Mouse (Mus musculus) telencephalon, adult 2 months (tissue): ENCODE results near the gene Itgb1.
A peak's percentile ranks its signal among the peaks of the same experiment; 100 is the strongest.

ENCODE experiments used
- DNase-seq: peaks from one replicate; pipeline ENCODE4 v3.0.0-alpha.2; 2011; ENCODE audit warnings: low read depth, low spot score

Itgb1 gene

DNA sequence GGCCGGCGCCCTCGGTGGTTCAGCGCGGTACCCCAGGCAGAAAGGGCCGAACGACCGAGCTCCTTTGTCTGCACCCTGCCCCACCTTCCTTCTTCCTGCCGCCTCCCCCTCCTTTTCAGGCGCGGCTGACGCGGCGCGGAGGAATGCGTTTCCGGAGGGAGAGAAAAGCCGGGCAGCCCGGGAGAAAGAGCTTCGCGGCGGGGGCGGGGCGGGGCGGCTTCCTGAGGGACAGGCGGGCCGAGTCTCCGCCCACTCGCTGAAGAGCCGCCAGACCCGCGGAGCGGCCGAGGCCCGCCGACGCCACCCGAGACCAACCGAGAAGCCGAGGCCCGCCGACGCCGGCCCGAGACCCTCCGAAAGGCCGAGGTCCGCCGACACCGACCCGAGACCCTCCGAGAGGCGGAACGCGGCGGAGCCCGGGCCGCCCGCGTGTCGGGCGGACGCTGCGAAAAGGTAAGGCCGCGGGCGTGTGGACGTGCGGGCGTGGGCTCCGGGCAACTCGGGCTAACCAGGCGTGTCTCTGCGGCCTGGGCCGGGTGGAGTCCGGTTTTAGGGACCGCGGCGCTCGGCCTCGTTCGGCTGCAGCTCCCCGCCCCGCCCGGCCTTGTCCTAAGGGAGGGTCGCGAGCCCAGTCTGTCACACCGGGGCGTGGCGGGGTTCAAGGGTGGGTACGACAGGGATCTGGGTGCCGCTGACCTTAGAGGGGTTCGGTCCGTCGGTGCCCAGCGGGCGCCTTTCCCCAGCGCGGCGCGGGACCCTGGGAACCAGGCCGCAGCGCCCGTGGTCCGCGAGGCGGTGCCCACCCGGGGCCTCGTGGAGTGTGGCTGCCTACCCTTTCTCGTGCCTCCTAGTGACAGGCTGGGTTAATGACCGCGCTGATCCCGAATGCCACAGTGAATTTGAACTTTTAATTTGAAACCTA, at the start of gene Itgb1:
TSS of gene Itgb1 (plus strand) at position 148 of the 922 bp plus-strand sequence.
- DNase-seq: peak; percentile 80

DNA sequence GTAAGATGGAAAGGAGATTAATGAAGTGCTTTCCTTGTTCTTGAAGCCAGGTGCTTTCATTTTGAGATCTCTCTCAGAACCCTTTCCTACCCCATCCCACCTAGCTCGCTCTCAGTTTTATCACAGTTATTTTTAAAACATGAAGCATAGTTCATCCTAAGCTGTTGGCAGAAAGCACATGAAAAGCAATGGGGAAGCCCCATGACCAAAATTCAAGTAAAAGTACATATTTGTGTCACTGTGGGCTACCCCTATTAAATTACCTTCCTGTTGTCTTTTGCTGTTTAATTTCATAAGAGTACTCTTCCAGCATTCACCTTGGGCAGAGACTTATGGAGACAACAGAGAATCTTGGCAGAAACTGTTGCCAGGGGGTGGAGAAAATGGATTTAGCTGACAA, 42.4 kb upstream of the Itgb1 start:
- DNase-seq: no peak

DNA sequence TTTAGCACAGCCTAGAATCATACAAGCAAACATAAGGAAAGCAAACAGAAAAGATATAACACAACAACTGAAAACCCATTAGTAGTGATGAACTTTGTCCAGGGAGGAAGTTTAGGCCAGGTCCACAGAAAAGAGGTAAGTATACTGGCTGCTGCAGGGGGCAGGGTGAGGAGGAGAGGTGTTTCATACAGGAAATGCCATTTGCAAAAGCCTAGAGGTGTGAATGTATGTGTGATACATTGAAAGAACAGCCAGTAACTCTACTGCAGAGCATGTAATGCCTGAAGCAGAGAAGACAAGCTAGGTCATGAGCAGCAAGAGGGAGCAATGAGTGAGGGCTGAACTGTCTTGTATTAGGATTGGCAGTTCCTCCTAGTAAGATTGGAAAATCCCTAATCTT, 40.0 kb upstream of the Itgb1 start:
- no peak for DNase-seq

DNA sequence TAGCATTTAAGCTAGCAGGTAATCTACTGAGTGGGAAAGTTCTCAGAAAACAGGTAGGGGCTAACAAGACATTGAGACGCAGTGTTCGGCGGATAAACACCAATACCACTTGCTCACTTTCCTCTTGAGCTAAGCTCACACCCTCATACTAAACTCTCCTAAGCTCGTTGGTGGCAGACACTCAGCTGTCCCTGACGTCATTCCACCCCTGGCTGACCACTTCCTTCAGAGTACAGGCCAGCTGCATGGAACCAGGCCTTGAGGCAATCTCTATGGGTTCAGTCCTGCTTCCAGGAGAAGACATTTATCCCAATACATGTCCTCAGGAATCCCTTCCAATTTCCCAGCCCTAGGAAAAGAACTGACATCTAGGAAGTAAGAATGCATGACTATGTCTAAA, 39.0 kb upstream of the Itgb1 start:
- DNase-seq: no peak

DNA sequence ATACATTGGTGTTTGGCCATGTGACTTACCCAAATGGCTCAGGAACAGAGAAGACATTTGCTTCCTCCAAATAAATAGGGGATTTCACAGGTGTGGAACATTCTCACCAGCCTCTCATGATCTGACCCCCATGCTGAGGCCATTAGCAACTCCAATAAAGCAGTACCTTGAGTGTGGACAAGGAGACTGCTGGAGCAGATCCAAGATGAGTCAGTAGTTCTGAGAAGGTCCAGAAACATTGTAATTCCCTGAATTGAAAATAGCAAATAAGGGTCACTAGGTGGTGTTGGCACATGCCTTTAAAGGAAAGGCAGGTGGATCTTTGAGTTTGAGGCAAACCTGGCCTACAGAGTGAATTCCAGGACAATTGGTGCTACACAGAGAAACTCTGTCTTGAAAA, 37.4 kb upstream of the Itgb1 start:
- no peak for DNase-seq

DNA sequence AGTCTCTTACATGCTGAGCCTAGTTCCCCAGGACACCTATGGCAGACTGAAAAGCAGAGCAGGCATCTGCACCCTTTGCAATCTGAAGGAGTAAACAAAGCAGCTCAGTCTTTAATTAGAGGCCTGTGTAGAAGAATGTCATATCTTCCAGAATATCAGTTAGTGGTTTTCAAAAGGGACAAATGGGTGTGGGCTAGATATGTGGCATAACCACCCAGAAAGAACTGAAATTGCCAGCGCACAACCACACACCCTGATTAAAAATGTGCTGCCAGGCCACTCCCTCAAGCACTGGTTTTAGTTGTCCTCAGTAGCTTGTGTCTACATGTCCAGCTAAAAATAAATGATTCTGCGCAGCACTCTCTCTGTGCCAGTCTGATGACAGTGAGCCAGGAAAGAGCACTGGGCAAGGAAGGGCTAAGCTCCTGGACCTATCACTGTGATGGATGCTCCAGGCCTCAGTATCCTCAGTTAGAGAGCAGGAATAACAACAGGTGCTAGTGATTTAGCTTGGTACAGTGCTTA, 35.1 kb upstream of the Itgb1 start:
- no peak for DNase-seq

DNA sequence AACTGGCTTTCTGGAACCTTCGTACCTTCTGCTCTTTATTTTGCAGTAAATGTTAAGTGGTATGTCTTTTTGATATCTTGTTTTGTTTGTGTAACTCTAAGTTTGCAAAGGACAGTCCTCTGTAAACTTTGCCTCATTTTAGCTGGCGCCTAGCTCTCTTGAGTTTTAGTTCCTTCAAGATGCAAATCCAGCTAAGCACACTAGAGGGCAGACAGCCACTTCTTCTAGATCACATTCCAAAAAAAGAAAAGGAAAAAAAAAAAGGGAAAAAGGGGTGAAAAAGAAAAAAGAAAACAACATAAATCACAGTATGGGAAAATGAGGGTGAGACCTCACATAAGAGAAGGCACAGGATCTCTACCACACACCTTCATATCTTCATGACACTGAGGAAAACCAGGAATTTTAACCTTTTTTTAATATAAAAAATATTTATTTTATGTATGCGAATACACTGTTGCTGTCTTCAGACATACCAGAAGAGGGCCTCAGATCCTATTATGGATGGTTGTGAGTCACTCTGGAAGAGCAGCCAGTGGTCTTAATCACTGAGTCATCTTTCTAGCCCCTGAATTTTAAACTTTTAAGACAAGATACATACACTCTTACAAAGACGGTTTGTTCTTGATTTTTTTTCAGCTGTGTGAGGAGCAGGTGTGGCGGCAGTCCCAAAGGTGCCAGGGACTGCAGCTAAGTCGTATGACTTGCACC, 32.9 kb upstream of the Itgb1 start:
- DNase-seq: peak; percentile 50

DNA sequence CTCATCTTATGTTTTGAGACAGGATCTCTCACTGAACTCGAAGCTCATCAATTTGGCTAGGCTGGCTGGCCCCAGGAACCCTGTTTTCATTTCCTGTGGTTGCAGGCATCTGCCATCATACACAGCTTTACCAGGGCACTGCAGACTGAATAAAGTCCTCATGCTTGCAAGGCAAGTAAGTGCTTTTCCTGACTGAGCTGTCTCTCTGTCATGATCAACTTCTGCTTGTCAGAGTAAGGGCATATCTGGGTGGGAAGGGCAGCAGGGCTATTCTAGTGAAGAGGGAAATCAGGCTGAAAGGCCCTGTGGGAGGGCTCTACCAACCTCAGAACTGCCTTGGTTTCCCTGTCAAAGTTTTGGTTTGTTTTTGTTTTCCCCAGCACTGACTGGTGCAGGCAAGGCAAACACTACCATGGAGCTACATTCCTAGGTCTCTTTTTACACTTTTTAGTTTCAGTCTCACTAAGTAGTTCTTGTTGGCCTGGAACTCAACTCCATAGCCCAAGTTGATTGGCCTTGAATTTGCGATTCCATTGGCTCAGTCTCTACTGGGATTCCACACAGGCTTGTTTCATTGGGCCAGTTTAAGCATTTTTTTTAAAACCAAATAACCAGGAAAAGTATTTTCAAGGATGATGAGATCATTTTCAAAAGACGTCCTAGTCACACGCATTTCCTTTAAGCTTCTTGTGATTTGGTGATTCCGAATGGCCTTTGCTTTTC, 31.7 kb upstream of the Itgb1 start:
- no peak for DNase-seq

DNA sequence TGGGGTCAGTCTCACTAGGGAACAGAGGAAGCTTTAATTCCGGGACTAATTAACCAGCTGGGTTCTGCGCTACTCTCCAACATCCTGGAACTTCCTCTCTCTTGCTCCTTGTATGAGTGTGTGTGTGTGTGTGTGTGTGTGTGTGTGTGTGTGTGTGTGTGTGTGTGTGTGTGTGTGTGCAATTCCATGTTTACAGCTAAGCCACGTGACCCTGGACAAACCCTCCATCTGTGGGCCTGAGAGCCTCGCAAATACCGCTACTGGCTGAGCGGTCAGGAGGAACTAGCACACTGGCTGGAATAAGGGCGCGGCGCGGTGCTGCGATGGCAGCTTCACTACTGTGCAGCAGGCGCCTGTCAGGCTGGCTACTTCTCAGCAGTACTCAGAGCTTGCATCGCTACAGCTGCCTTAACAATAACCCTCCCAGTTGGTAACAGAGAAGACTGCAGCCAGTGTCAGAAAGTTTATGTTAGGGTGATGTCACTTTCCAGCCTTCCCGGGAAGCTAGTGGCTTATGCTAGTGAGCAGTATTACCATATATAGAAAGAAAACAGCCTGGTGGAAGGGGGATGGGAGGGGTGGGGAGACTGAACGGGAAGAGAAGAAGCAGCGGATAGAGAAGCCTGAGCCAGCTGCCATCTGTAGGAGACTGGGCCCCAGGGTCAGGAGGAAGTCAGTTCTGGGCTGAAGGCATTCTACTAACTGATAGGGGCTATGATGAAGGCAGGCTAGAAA, 30.9 kb upstream of the Itgb1 start:
- DNase-seq: peak; percentile 49

DNA sequence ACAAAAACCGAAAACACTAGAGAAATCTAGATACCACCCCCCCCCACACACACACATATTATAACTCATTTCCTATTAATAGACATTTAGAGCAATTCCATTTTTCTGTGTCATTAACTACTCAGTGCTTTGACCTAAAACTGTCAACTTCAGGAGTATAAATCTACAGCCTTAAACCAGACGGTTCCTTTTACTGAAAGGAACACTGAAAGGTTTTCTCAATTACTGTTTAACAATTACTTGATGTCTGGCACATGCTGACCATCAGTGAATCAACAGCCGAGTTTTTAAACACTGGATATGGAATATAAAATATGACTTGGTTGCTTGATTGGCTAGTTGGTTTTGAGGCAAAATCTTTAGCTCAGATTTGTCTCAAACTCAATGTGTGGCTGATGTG, 23.3 kb upstream of the Itgb1 start:
- no peak for DNase-seq

DNA sequence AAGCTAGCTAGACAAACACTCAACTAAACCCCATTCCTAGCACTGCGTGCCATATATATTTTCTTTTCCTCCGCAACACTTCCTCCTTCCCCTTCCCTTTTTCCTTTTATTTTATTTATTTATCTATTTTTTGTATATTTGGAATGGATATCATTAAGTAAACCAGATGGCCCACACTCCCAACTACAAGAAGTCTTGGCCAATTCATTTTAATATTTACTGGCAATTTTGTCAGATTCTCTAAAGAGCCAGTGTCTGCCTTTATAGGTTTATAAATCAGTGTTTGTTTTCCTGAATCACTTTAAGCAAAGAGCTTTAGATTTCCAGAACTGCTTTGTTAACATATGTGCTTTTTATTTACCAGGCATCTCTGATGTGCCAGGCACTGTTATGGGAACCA, 22.8 kb upstream of the Itgb1 start:
- DNase-seq: no peak

DNA sequence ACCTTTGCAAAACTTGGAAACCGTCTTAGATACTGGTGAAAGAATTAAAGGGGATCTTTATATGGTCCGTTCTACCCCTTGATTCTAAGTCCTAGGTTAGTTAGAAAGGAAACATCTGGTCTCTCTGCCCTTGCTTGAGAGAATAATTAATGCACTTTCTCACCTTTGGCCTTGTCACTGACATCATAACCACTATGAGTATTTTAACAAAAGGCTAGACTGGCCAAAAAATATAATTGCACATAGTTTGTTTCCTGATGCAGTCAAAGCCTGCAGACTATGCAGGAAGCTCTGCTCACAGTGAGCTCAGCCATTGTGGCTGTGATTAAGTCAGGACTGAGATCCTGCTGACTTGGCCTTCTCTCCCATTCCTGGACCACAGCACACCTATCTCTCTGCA, 22.3 kb upstream of the Itgb1 start:
- DNase-seq: no peak

DNA sequence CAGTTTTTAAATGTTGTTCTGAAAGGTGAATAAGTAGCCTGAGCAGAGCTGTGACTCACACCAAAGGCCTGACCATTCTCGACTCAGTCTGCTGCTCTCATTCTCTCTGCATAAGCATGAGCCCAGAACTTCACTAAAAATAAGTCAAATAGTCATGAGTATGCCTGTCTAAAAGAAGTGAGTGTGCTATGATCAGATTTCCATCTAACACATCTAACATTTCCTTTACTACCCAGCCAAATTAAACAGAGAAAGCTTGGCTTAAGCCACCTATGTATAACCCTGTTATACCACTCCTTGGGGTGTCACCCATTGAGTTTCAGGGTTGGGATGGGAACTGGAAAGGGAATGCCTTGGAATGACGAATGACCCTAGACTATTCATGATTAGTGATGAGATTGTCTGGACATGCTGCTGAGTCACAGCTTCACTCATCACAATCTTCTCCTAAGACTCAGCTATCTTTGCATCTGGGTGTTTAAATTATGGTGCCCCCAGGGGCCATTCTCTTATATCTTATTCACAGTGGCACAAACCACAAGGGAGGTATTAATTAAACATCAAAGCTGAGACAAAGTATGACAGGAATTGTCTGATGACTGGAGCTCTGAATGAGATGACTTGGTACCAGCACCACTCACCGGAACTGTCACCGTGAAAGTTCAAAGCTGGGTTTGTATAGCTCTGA, 18.7 kb upstream of the Itgb1 start:
- DNase-seq: no peak

DNA sequence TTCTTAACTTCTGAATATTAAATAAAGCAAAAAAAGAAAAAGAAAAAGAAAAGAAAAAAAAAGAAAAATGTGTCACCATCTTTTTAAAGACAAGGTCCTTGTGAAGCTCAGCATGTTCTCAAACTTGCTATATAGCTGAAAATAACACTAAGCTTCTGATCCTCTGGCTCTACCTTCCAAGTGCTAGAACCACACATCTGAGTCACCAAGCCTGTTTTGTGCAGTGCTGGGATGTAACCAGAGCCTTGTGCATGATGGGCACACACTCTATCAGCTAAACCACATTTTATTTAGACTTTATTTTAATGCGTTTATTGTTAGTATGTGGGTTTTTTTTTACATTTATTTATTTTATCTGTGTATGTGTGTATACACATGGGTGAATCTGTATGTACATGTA, 13.6 kb upstream of the Itgb1 start:
- peak; percentile 58 for DNase-seq

DNA sequence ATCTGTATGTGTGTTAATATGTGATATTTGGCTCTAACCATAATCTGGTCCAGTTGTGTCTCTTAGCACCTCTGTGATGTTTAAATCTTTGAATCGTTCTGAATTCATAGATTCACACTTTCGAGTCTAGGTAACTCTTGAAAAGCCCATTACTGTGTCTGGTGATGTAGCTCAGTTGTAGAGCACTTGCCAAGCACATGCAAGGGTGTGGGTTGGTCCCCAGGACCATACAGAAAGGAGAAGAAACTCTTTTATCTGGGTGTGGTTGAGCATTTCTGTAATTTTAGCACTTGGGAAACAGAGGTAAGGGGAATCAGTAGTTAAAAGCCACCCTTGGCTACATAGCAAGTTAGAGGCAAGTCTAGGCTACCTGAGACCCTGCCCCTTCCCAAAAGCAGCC, 13.0 kb upstream of the Itgb1 start:
- DNase-seq: no peak

DNA sequence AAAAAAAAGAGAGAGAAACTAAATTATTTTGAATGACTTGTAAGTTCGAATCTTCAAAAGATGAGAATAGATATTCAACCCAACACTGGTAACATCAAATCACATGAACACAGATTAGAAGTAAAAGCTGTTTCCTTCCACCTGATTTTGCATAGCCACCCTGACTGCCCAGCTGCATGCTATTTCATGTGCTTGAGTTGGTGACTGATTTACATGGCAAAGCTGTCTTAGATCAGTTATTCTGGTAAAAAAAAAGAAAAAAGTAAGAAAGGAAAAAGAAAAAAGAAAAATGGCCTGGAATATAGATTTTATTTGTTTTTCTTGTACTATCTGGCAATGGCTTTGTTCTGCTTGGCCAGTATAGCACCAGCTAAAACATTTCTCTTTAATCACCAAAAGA, 12.5 kb upstream of the Itgb1 start:
- no peak for DNase-seq

DNA sequence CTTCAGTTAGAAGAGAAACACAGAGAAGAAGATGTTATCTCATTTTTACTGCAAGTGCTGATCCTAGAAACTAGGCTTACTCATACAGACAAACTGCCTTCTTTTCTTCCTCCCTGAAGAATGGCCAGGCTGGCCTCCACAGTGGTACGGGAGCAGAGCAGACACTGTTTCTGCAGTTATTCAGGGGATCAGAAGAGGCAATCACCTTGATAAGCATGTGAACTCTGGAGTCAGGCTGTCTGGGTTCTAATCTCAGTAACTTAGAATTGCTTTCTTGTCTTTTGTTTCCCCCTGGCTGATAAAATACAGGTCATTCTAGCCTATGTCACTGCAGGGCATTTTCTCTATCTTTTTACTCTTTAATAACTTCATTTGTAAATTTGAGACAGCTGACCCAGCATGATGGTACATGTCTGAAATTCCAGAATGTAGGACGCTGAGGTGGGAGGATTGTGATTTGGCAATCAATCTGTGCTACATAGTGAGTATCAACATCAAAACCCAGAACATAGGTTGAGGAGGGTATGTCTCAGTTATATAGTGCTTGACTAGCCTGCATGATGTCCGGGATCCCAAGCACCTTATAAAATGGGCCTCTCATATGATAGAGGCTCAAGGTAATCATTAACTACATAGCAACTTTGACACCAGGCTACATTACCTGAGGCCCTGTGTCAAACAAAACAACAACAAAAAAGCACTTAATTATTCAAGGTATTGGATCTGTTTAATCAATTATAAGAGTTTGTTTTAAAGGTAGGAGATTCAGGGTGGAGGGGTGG, 9.4 kb upstream of the Itgb1 start:
- no peak for DNase-seq

DNA sequence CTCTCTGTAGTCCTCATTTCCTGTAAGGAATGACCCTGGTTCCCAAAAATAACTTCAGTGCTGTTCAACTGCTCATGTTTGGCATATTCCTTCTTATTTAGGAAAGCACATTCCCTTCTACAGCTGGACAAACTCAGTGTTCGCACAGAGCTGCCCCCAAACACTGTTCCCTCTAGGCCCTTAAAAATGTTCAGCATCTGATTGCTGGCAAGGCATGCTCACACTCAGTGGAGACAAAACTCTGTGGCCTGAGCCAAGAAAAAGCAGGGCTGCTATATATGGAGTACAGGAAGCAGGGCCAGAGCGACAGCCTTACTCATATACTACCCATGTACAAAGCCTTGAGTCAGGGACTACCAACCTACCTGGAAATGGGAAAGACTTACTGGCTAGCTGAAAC, 5.5 kb upstream of the Itgb1 start:
- DNase-seq: peak; percentile 32

DNA sequence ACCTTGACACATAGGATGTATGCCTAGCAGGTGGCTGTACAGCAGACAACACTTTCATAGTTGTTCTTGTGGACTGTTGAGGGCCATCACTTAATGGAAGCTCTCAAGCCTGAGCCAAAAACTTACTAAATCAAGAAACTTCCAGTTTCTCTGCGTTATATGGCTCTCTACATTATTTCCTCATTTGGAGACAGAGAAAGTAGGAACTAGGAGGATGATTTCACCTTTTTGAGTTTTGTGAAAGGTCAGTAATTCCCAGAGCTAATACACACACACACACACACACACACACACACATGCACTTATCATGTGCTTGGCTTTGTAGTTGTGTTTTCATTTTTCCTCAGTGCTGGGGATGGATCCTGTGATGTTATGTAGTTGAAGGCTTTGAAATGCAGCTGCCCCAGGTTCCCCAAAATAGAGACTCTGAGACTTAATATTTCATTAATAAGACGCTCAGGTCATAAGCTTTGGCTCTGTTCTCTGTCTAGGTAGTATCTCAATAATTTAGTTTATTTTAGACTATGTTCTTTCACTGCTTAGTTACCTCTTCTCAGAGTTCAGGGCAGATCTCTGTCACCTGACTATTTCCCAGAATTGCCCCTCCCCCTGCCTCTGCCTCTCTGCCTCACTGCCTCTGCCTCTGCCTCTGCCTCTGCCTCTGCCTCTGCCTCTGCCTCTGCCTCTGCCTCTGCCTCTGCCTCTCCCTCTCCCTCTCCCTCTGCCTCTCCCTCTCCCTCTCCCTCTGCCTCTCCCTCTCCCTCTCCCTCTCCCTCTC, 4.7 kb upstream of the Itgb1 start:
- no peak for DNase-seq
